Mouse (Mus musculus) E14TG2a.4 (cell line): Measurements from ENCODE around the gene Tbc1d9b.
A peak's percentile ranks its signal among the peaks of the same experiment; 100 is the strongest.
"Not testable (repeated sequence)": the region's sequence is repeated elsewhere in the genome, so short reads cannot be mapped to it uniquely, and the experiment has no call there.

Experiments used
- H3K27me3 ChIP-seq: 2 replicates; pipeline ENCODE4 v1.6.1; 2014; ENCODE audit warnings: low read length, control low read depth; ENCODE audit not compliant: insufficient read depth
- H3K36me3 ChIP-seq: 2 replicates; pipeline ENCODE4 v1.6.1; 2014; ENCODE audit warnings: low read length, control low read depth; ENCODE audit not compliant: insufficient read depth
- H3K4me1 ChIP-seq: replicated peaks from 2 replicates; pipeline ENCODE4 v1.6.1; 2014; ENCODE audit warnings: low read depth, low read length, control low read depth
- H3K4me3 ChIP-seq: replicated peaks from 2 replicates; pipeline ENCODE4 v1.5.1; 2014; ENCODE audit warnings: mild to moderate bottlenecking, low read length
- H3K9me3 ChIP-seq: 2 replicates; pipeline ENCODE4 v1.6.1; 2014; ENCODE audit warnings: low read length, control low read depth
- CTCF ChIP-seq: conservative IDR thresholded peaks from 2 replicates; pipeline ENCODE4 v1.5.1; 2014; ENCODE audit warnings: low read length
- NANOG ChIP-seq: IDR thresholded peaks from 2 replicates; pipeline ENCODE4 v1.6.1; 2014; ENCODE audit warnings: borderline replicate concordance, low read length, mixed read lengths
- POU5F1 ChIP-seq: IDR thresholded peaks from 2 replicates; pipeline ENCODE4 v1.6.1; 2014; ENCODE audit warnings: low read length, borderline replicate concordance

The Tbc1d9b gene

GRCm38 (mm10) chr11:50099692-50100091 lies 31.5 kb upstream of the Tbc1d9b start:
- peaks cover 10% of the 10 kb centered on the region for H3K4me1 ChIP-seq
- no peaks in the 10 kb centered on the region for H3K36me3 ChIP-seq
- H3K4me3 ChIP-seq: no peak overlapping the region
- no peaks in the 10 kb centered on the region for H3K27me3 ChIP-seq
- no peaks in the 10 kb centered on the region for H3K9me3 ChIP-seq
- no peak for TF ChIP-seq POU5F1
- no peak for TF ChIP-seq NANOG
- no peak for TF ChIP-seq CTCF

- peaks cover 10% of the 10 kb centered on the region for H3K4me1 ChIP-seq
- no peak overlapping the region for H3K4me3 ChIP-seq
- no peaks in the 10 kb centered on the region for H3K36me3 ChIP-seq
- H3K27me3 ChIP-seq: no peaks in the 10 kb centered on the region
- no peaks in the 10 kb centered on the region for H3K9me3 ChIP-seq
- TF ChIP-seq NANOG (no peak), POU5F1 (no peak), CTCF (no peak)
Observed at GRCm38 (mm10) chr11:50100548-50101307, 30.5 kb upstream of the Tbc1d9b start.

- not testable (repeated sequence) for H3K4me1 ChIP-seq, H3K36me3 ChIP-seq, H3K9me3 ChIP-seq, H3K27me3 ChIP-seq, H3K4me3 ChIP-seq
Observed at GRCm38 (mm10) chr11:50101962-50102361, 29.2 kb upstream of the Tbc1d9b start.

- TF ChIP-seq NANOG (no peak), CTCF (no peak), POU5F1 (no peak)
- Histone ChIP-seq H3K4me3 (no peak overlapping the region), H3K36me3 (no peaks in the 10 kb centered on the region), H3K9me3 (no peaks in the 10 kb centered on the region), H3K4me1 (peaks cover 13% of the 10 kb centered on the region), H3K27me3 (no peaks in the 10 kb centered on the region)
Observed at GRCm38 (mm10) chr11:50104016-50104415, 27.2 kb upstream of the Tbc1d9b start.

GRCm38 (mm10) chr11:50105237-50105636 lies 26.0 kb upstream of the Tbc1d9b start:
- no peak overlapping the region for H3K4me3 ChIP-seq
- TF ChIP-seq CTCF (no peak), NANOG (no peak), POU5F1 (no peak)

GRCm38 (mm10) chr11:50106024-50106423 lies 25.2 kb upstream of the Tbc1d9b start:
- no peaks in the 10 kb centered on the region for H3K36me3 ChIP-seq
- no peaks in the 10 kb centered on the region for H3K9me3 ChIP-seq
- TF ChIP-seq CTCF (no peak), NANOG (no peak), POU5F1 (no peak)
- no peak overlapping the region for H3K4me3 ChIP-seq
- peaks cover 13% of the 10 kb centered on the region for H3K4me1 ChIP-seq
- H3K27me3 ChIP-seq: no peaks in the 10 kb centered on the region

More at GRCm38 (mm10) chr11:50105237-50105636, 26.0 kb upstream of the Tbc1d9b start:
- no peaks in the 10 kb centered on the region for H3K9me3 ChIP-seq
- H3K4me1 ChIP-seq: peaks cover 13% of the 10 kb centered on the region
- no peaks in the 10 kb centered on the region for H3K27me3 ChIP-seq
- no peaks in the 10 kb centered on the region for H3K36me3 ChIP-seq

GRCm38 (mm10) chr11:50108823-50109244 lies 22.4 kb upstream of the Tbc1d9b start:
- Histone ChIP-seq H3K9me3 (no peaks in the 10 kb centered on the region), H3K36me3 (no peaks in the 10 kb centered on the region), H3K4me3 (no peak overlapping the region), H3K27me3 (no peaks in the 10 kb centered on the region), H3K4me1 (peaks cover 9% of the 10 kb centered on the region)
- TF ChIP-seq NANOG (no peak), CTCF (no peak), POU5F1 (no peak)

GRCm38 (mm10) chr11:50114329-50114728 lies 16.9 kb upstream of the Tbc1d9b start:
- Histone ChIP-seq H3K36me3 (no peaks in the 10 kb centered on the region), H3K4me3 (no peak overlapping the region), H3K27me3 (no peaks in the 10 kb centered on the region), H3K4me1 (no peaks in the 10 kb centered on the region), H3K9me3 (no peaks in the 10 kb centered on the region)
- TF ChIP-seq CTCF (peak; percentile 93), NANOG (no peak), POU5F1 (no peak)

GRCm38 (mm10) chr11:50122631-50123081 lies 8.5 kb upstream of the Tbc1d9b start:
- H3K9me3 ChIP-seq: no peaks in the 10 kb centered on the region
- H3K4me3 ChIP-seq: no peak overlapping the region
- peaks cover 2% of the 10 kb centered on the region; the same call in 1 of the 2 replicates for H3K4me1 ChIP-seq
- peaks cover 14% of the 10 kb centered on the region for H3K27me3 ChIP-seq
- no peak for TF ChIP-seq NANOG
- TF ChIP-seq CTCF: no peak
- TF ChIP-seq POU5F1: no peak
- no peaks in the 10 kb centered on the region for H3K36me3 ChIP-seq
